Mouse (Mus musculus): ENCODE results near the gene Ablim1.

DNA sequence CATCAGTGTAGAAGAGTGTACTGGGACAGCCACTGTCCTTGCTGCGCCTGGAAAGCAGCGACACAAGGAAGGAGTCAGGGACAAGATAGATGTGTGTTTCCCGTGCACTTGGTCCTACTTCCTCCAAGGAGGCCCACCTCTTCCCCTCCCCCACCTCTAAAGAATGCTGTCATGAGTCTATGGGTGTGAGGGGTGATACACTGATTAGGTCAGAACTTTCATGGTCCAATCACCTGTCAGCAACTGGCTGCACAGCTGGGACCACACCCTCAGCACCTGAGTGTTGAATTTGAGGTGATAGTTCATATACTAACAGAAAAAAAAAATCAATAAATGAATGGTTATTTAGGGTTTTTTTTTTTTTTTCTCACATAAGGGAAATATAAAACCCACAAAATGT is 302.7 kb downstream of the Ablim1 start:
- no peak for TF ChIP-seq CTCF (IDR thresholded peaks at IDR 0.05; ENCODE audit: insufficient read depth, low read depth, low read length)
- TF ChIP-seq POLR2A (IDR thresholded peaks at IDR 0.05; ENCODE audit: insufficient read depth, low read depth, low read length), result no peak
